Mouse (Mus musculus) limb, embryonic 13.5 days (tissue): ENCODE data around the gene F7. TPM values are rescaled to one million over a fixed set of nuclear protein-coding genes. Genes with fewer than 3 reads are reported as not detected.

Source experiments
- ATAC-seq: fragments of 200-750 bp; cut with Nextera tagmentation; 2 replicates; pipeline ENCODE4 v1.8.0; 2017; ENCODE audit warnings: low read depth, moderate number of reproducible peaks, moderate TSS enrichment; ENCODE audit not compliant: low FRiP score
- H3K27ac ChIP-seq: fragments of 300-500 bp; sonication (generic); 2 replicates; pipeline ENCODE4 v1.5.1; 2015; ENCODE audit warnings: inconsistent platforms, mild to moderate bottlenecking, moderate library complexity
- H3K27me3 ChIP-seq: fragments of 300-500 bp; sonication (generic); 2 replicates; pipeline ENCODE4 v1.6.1; 2015; ENCODE audit warnings: mild to moderate bottlenecking, inconsistent platforms
- H3K36me3 ChIP-seq: fragments of 300-500 bp; sonication (generic); 2 replicates; pipeline ENCODE4 v1.6.1; 2015; ENCODE audit warnings: inconsistent platforms, mild to moderate bottlenecking, moderate library complexity
- H3K4me1 ChIP-seq: fragments of 300-500 bp; sonication (generic); 2 replicates; pipeline ENCODE4 v1.6.1; 2015; ENCODE audit warnings: inconsistent platforms
- H3K4me2 ChIP-seq: fragments of 300-500 bp; sonication (generic); replicated peaks from 2 replicates; pipeline ENCODE4 v1.6.1; 2015; ENCODE audit warnings: inconsistent platforms, mild to moderate bottlenecking, moderate library complexity
- H3K4me3 ChIP-seq: fragments of 300-500 bp; sonication (generic); 2 replicates; pipeline ENCODE4 v1.5.1; 2015; ENCODE audit warnings: moderate library complexity, mild to moderate bottlenecking, inconsistent platforms
- H3K9ac ChIP-seq: fragments of 300-500 bp; sonication (generic); 2 replicates; pipeline ENCODE4 v1.6.1; 2015; ENCODE audit warnings: mild to moderate bottlenecking, inconsistent platforms
- H3K9me3 ChIP-seq: fragments of 300-500 bp; sonication (generic); 2 replicates; pipeline ENCODE4 v1.6.1; 2016; ENCODE audit warnings: inconsistent platforms
- WGBS: fragments of 180-500 bp; shearing (Covaris S2); methylation state at CpG from one replicate; pipeline ENCODE4 v1.1.7; 2015; 5-methylcytosine and 5-hydroxymethylcytosine counted together
- polyA plus RNA-seq: library from polyadenylated mRNA; unstranded; fragments of >200 nt; fragmentation: Nextera tagmentation; extraction: Ambion mirVana; gene quantifications from 2 replicates; pipeline ENCODE4 v1.2.1, GENCODE M21; 2015

F7 gene
- not detected in 2 replicates for polyA plus RNA-seq

- peaks cover 2% of the 10 kb centered on the region; the same call in 1 of the 2 replicates for H3K36me3 ChIP-seq
- WGBS, result 54% methylated on average over 10 of the region's 10 CpGs
- H3K27me3 ChIP-seq, result no peaks in the 10 kb centered on the region
- no peaks in the 10 kb centered on the region for H3K4me1 ChIP-seq
- H3K9ac ChIP-seq, result no peak within 1 kb of the TSS
- no peak within 1 kb of the TSS for H3K27ac ChIP-seq
- H3K4me3 ChIP-seq, result no peak within 1 kb of the TSS
- H3K9me3 ChIP-seq, result no peaks in the 10 kb centered on the region
- no peak within 1 kb of the TSS for H3K4me2 ChIP-seq
- ATAC-seq, result no peak
Measured at GRCm38 (mm10) chr8:13025487-13026224, at the start of gene F7. Gene F7 (plus strand): TSS chr8:13026034.

GRCm38 (mm10) chr8:12976290-12976689, 49.5 kb upstream of the F7 start:
- H3K27me3 ChIP-seq, result no peaks in the 10 kb centered on the region
- H3K4me3 ChIP-seq, result no peak overlapping the region
- H3K4me2 ChIP-seq, result no peak overlapping the region
- H3K9me3 ChIP-seq, result peaks cover under 1% of the 10 kb centered on the region; the same call in 1 of the 2 replicates
- no peak overlapping the region for H3K27ac ChIP-seq
- H3K4me1 ChIP-seq, result peaks cover 6% of the 10 kb centered on the region; the same call in 1 of the 2 replicates
- no peak for ATAC-seq
- no peak overlapping the region for H3K9ac ChIP-seq
- peaks cover 39% of the 10 kb centered on the region for H3K36me3 ChIP-seq
- WGBS, result 84% methylated on average over 11 of the region's 11 CpGs

GRCm38 (mm10) chr8:12976723-12977122, 49.1 kb upstream of the F7 start:
- H3K4me3 ChIP-seq, result no peak overlapping the region
- no peak for ATAC-seq
- 47% methylated on average over 5 of the region's 5 CpGs for whole genome bisulfite sequencing
- H3K27me3 ChIP-seq, result no peaks in the 10 kb centered on the region
- no peak overlapping the region for H3K4me2 ChIP-seq
- H3K9ac ChIP-seq, result no peak overlapping the region
- H3K4me1 ChIP-seq, result peaks cover 6% of the 10 kb centered on the region; the same call in 1 of the 2 replicates
- peaks cover 5% of the 10 kb centered on the region; the same call in 1 of the 2 replicates for H3K9me3 ChIP-seq
- peaks cover 40% of the 10 kb centered on the region for H3K36me3 ChIP-seq
- H3K27ac ChIP-seq, result no peak overlapping the region

- 73% methylated on average over 12 of the region's 12 CpGs for WGBS
- no peak for ATAC-seq
- no peak overlapping the region for H3K4me3 ChIP-seq
Measured at GRCm38 (mm10) chr8:12977325-12977724, 48.5 kb upstream of the F7 start.

GRCm38 (mm10) chr8:12978308-12978707, 47.5 kb upstream of the F7 start:
- peaks cover 6% of the 10 kb centered on the region; the same call in 1 of the 2 replicates for H3K4me1 ChIP-seq
- WGBS, result 45% methylated on average over 2 of the region's 2 CpGs
- no peak for ATAC-seq

More at GRCm38 (mm10) chr8:12977325-12977724, 48.5 kb upstream of the F7 start:
- Histone ChIP-seq H3K27me3 (no peaks in the 10 kb centered on the region), H3K27ac (no peak overlapping the region), H3K4me2 (no peak overlapping the region), H3K4me1 (peaks cover 6% of the 10 kb centered on the region; the same call in 1 of the 2 replicates), H3K36me3 (peaks cover 46% of the 10 kb centered on the region), H3K9me3 (peaks cover 10% of the 10 kb centered on the region; the same call in 1 of the 2 replicates), H3K9ac (no peak overlapping the region)

GRCm38 (mm10) chr8:12978726-12979125, 47.1 kb upstream of the F7 start:
- H3K9me3 ChIP-seq, result peaks cover 11% of the 10 kb centered on the region; the same call in 1 of the 2 replicates
- peaks cover 6% of the 10 kb centered on the region; the same call in 1 of the 2 replicates for H3K4me1 ChIP-seq
- no peaks in the 10 kb centered on the region for H3K27me3 ChIP-seq
- WGBS, result 21% methylated on average over 5 of the region's 5 CpGs
- no peak overlapping the region for H3K27ac ChIP-seq
- ATAC-seq, result peak; percentile 76
- no peak overlapping the region for H3K9ac ChIP-seq
- H3K4me2 ChIP-seq, result no peak overlapping the region
- peaks cover 45% of the 10 kb centered on the region for H3K36me3 ChIP-seq
- H3K4me3 ChIP-seq, result no peak overlapping the region

More at GRCm38 (mm10) chr8:12978308-12978707, 47.5 kb upstream of the F7 start:
- Histone ChIP-seq H3K27ac (no peak overlapping the region), H3K4me2 (no peak overlapping the region), H3K36me3 (peaks cover 49% of the 10 kb centered on the region), H3K9ac (no peak overlapping the region), H3K27me3 (no peaks in the 10 kb centered on the region), H3K4me3 (no peak overlapping the region), H3K9me3 (peaks cover 11% of the 10 kb centered on the region; the same call in 1 of the 2 replicates)

GRCm38 (mm10) chr8:12983681-12984467, 42.0 kb upstream of the F7 start:
- Histone ChIP-seq H3K9me3 (peaks cover 11% of the 10 kb centered on the region; the same call in 1 of the 2 replicates), H3K27me3 (no peaks in the 10 kb centered on the region), H3K4me2 (no peak overlapping the region), H3K4me3 (no peak overlapping the region), H3K9ac (no peak overlapping the region; the same call in 1 of the 2 replicates), H3K4me1 (peaks cover 2% of the 10 kb centered on the region; the same call in 1 of the 2 replicates), H3K27ac (no peak overlapping the region), H3K36me3 (peaks cover 27% of the 10 kb centered on the region)
- no peak for ATAC-seq
- 81% methylated on average over 18 of the region's 18 CpGs for WGBS

- no peaks in the 10 kb centered on the region for H3K4me1 ChIP-seq
- ATAC-seq, result no peak
- H3K4me2 ChIP-seq, result no peak overlapping the region
- no peaks in the 10 kb centered on the region for H3K27me3 ChIP-seq
- H3K4me3 ChIP-seq, result no peak overlapping the region
- peaks cover 27% of the 10 kb centered on the region for H3K36me3 ChIP-seq
- peaks cover 11% of the 10 kb centered on the region; the same call in 1 of the 2 replicates for H3K9me3 ChIP-seq
- no peak overlapping the region; the same call in 1 of the 2 replicates for H3K9ac ChIP-seq
- 88% methylated on average over 17 of the region's 17 CpGs for WGBS
- no peak overlapping the region for H3K27ac ChIP-seq
Measured at GRCm38 (mm10) chr8:12984601-12985243, 41.1 kb upstream of the F7 start.

GRCm38 (mm10) chr8:12985259-12985658, 40.6 kb upstream of the F7 start:
- Histone ChIP-seq H3K4me2 (no peak overlapping the region), H3K36me3 (peaks cover 27% of the 10 kb centered on the region), H3K9ac (no peak overlapping the region), H3K4me3 (no peak overlapping the region), H3K4me1 (no peaks in the 10 kb centered on the region), H3K27me3 (no peaks in the 10 kb centered on the region), H3K27ac (no peak overlapping the region), H3K9me3 (peaks cover 11% of the 10 kb centered on the region; the same call in 1 of the 2 replicates)
- WGBS, result 84% methylated on average over 13 of the region's 13 CpGs
- ATAC-seq, result no peak

GRCm38 (mm10) chr8:12987571-12987970, 38.3 kb upstream of the F7 start:
- H3K36me3 ChIP-seq, result peaks cover 17% of the 10 kb centered on the region
- H3K4me2 ChIP-seq, result no peak overlapping the region
- H3K27me3 ChIP-seq, result no peaks in the 10 kb centered on the region
- H3K27ac ChIP-seq, result no peak overlapping the region
- 71% methylated on average over 8 of the region's 8 CpGs for WGBS
- H3K9me3 ChIP-seq, result no peaks in the 10 kb centered on the region
- H3K9ac ChIP-seq, result no peak overlapping the region
- no peak for ATAC-seq
- no peak overlapping the region for H3K4me3 ChIP-seq
- H3K4me1 ChIP-seq, result no peaks in the 10 kb centered on the region

- no peaks in the 10 kb centered on the region for H3K4me1 ChIP-seq
- no peak overlapping the region for H3K4me3 ChIP-seq
- no peaks in the 10 kb centered on the region for H3K9me3 ChIP-seq
- no peak overlapping the region for H3K27ac ChIP-seq
- no peaks in the 10 kb centered on the region for H3K27me3 ChIP-seq
- H3K36me3 ChIP-seq, result peaks cover 23% of the 10 kb centered on the region
- 79% methylated on average over 13 of the region's 13 CpGs for WGBS
- no peak for ATAC-seq
- no peak overlapping the region for H3K9ac ChIP-seq
- H3K4me2 ChIP-seq, result no peak overlapping the region
Measured at GRCm38 (mm10) chr8:12988722-12989430, 37.0 kb upstream of the F7 start.
